Mouse (Mus musculus) thymus, adult 2 months (tissue): ENCODE results near the gene Lysmd3. TPM values are rescaled to one million over a fixed set of nuclear protein-coding genes. Genes with fewer than 3 reads are reported as not detected.

Experiments used
- DNase-seq: peaks from one replicate; pipeline ENCODE4 v3.0.0; 2021
- H3K27ac ChIP-seq: fragments of 200-500 bp; 2 replicates; pipeline ENCODE4 v1.5.1; 2012; ENCODE audit warnings: low read length, control low read depth; ENCODE audit not compliant: control insufficient read depth, insufficient read depth
- H3K27me3 ChIP-seq: fragments of 200-500 bp; 2 replicates; pipeline ENCODE4 v1.6.1; 2012; ENCODE audit warnings: mild to moderate bottlenecking, low read length, moderate library complexity, mixed read lengths; ENCODE audit not compliant: control insufficient read depth, insufficient read depth
- H3K36me3 ChIP-seq: fragments of 200-500 bp; 2 replicates; pipeline ENCODE4 v1.6.1; 2012; ENCODE audit warnings: mild to moderate bottlenecking, low read length, moderate library complexity; ENCODE audit not compliant: control insufficient read depth, insufficient read depth
- H3K4me1 ChIP-seq: fragments of 200-500 bp; replicated peaks from 2 replicates; pipeline ENCODE4 v1.6.1; 2012; ENCODE audit warnings: low read length; ENCODE audit not compliant: control insufficient read depth, insufficient read depth
- H3K4me3 ChIP-seq: fragments of 200-500 bp; 2 replicates; pipeline ENCODE4 v1.5.1; 2012; ENCODE audit warnings: mild to moderate bottlenecking, low read length, control low read depth, moderate library complexity; ENCODE audit not compliant: control insufficient read depth, insufficient read depth
- CTCF ChIP-seq: fragments of 200-500 bp; IDR thresholded peaks from 2 replicates; pipeline ENCODE4 v1.5.1; 2012; ENCODE audit warnings: mild to moderate bottlenecking, control low read depth, low read length, moderate library complexity, borderline replicate concordance; ENCODE audit not compliant: control insufficient read depth, poor library complexity, insufficient read depth; ENCODE audit errors: extremely low read depth
- POLR2A ChIP-seq: fragments of 200-500 bp; IDR thresholded peaks from 2 replicates; pipeline ENCODE4 v1.6.1; 2012; ENCODE audit warnings: mild to moderate bottlenecking, low read length, control low read depth, moderate library complexity; ENCODE audit not compliant: control insufficient read depth, poor library complexity, insufficient read depth; ENCODE audit errors: extremely low read depth
- WGBS: fragments of 180-500 bp; shearing (Covaris S2); methylation state at CpG from one replicate; pipeline ENCODE4 v1.1.7; 2018; 5-methylcytosine and 5-hydroxymethylcytosine counted together
- polyA plus RNA-seq: library from polyadenylated mRNA; depleted of rRNA; stranded (reverse); fragments of >200 nt; gene quantifications from 2 replicates; pipeline ENCODE4 v1.2.3, GENCODE M21; 2012; rRNA removed

Gene Lysmd3
- polyA plus RNA-seq, 1 experiment = 11.1 TPM

- H3K36me3 ChIP-seq = no peaks in the 10 kb centered on the region
- no peaks in the 10 kb centered on the region for H3K27me3 ChIP-seq
- H3K4me3 ChIP-seq = peak within 1 kb of the TSS; percentile 79
- WGBS = 0% methylated on average over 61 of the region's 61 CpGs
- peaks cover 10% of the 10 kb centered on the region for H3K4me1 ChIP-seq
- DNase-seq = peak; percentile 99
- peak within 1 kb of the TSS; percentile 66 for H3K27ac ChIP-seq
- TF ChIP-seq CTCF = 0 out of 2 replicates have a peak, but pooled peaks have one; percentile 45
- TF ChIP-seq POLR2A = peak; percentile 69; the same call in 1 of the 2 replicates
These were observed 53.5 kb downstream of the Lysmd3 start, which contains the start of the genes Polr3g and Mblac2 for GRCm38 (mm10) chr13:81710775-81711545. TSS of gene Polr3g (minus strand) at chr13:81711013. TSS of gene Mblac2 (plus strand) at chr13:81711341.

GRCm38 (mm10) chr13:81711546-81712371 lies 54.3 kb downstream of the Lysmd3 start:
- H3K4me3 ChIP-seq = peak overlapping the region; percentile 79
- no peak for TF ChIP-seq CTCF
- no peak for TF ChIP-seq POLR2A
- WGBS = 3% methylated on average over 42 of the region's 42 CpGs
- no peak for DNase-seq
- H3K27ac ChIP-seq = 0 out of 2 replicates have a peak overlapping the region, but pooled peaks have one; percentile 9
- peaks cover 10% of the 10 kb centered on the region for H3K4me1 ChIP-seq
- H3K27me3 ChIP-seq = no peaks in the 10 kb centered on the region
- H3K36me3 ChIP-seq = no peaks in the 10 kb centered on the region

- H3K27me3 ChIP-seq = no peaks in the 10 kb centered on the region
- peaks cover 10% of the 10 kb centered on the region for H3K4me1 ChIP-seq
- H3K4me3 ChIP-seq = no peak overlapping the region
- no peak for DNase-seq
- TF ChIP-seq POLR2A = no peak
- TF ChIP-seq CTCF = no peak
- no peak overlapping the region for H3K27ac ChIP-seq
- WGBS = 100% methylated on average over 1 of the region's 1 CpGs
- H3K36me3 ChIP-seq = no peaks in the 10 kb centered on the region
These were observed 56.4 kb downstream of the Lysmd3 start for GRCm38 (mm10) chr13:81713896-81714295.

Other genes starting within 250 kb of the Lysmd3 start
- gene Adgrv1, start 24.5 kb upstream of the Lysmd3 start, polyA plus RNA-seq = 0.24 and 0.27 TPM in 2 replicates
- gene Polr3g, start 53.4 kb downstream of the Lysmd3 start, polyA plus RNA-seq = 6.3 and 6.7 TPM in 2 replicates
- 3.8 and 4.2 TPM in 2 replicates for gene Mblac2, start 53.7 kb downstream of the Lysmd3 start, polyA plus RNA-seq
- 3.4 and 3.6 TPM in 2 replicates for gene Cetn3, start 125.4 kb downstream of the Lysmd3 start, polyA plus RNA-seq